Mouse (Mus musculus) MEL (cell line): ENCODE data around the gene Nans. TPM values are rescaled to one million over a fixed set of nuclear protein-coding genes. Genes with fewer than 3 reads are reported as not detected.

Experiments
- DNase-seq: peaks from one replicate; pipeline ENCODE4 v3.0.0; 2011; ENCODE audit warnings: low read depth, low spot score
- H3K27ac ChIP-seq: 2 replicates; pipeline ENCODE4 v1.5.1; 2012; ENCODE audit warnings: low read depth, mild to moderate bottlenecking, control low read depth, low read length, moderate library complexity; ENCODE audit not compliant: control insufficient read depth
- H3K27me3 ChIP-seq, 2 experiments: fragments of 150-350 bp in 1 of 2; sonication (generic) in 1 of 2; 2 replicates each; pipeline ENCODE4 v1.6.1; 2012; ENCODE audit warnings: low read length in 2 of 2, mild to moderate bottlenecking in 2 of 2, improper control_type of control experiment in 1 of 2, moderate library complexity in 1 of 2; ENCODE audit not compliant: insufficient read depth in 2 of 2, control insufficient read depth in 1 of 2
- H3K36me3 ChIP-seq, 2 experiments: 2 replicates each; pipeline ENCODE4 v1.6.1; 2012 to 2014; ENCODE audit warnings: low read length in 2 of 2, improper control_type of control experiment in 1 of 2, inconsistent platforms in 1 of 2, mild to moderate bottlenecking in 1 of 2; ENCODE audit not compliant: insufficient read depth in 2 of 2, control insufficient read depth in 1 of 2
- H3K4me1 ChIP-seq, 2 experiments: fragments of 150-350 bp in 1 of 2; sonication (generic) in 1 of 2; 2 replicates each; pipeline ENCODE4 v1.6.1; 2012; ENCODE audit warnings: low read length in 2 of 2, improper control_type of control experiment in 1 of 2, mild to moderate bottlenecking in 1 of 2; ENCODE audit not compliant: insufficient read depth in 2 of 2, control insufficient read depth in 1 of 2
- H3K4me3 ChIP-seq, 2 experiments: fragments of 150-350 bp in 1 of 2; sonication (generic) in 1 of 2; 2 replicates each; pipeline ENCODE4 v1.5.1; 2012; ENCODE audit warnings: low read depth in 2 of 2, low read length in 2 of 2, mild to moderate bottlenecking in 2 of 2, moderate library complexity in 2 of 2, control low read depth in 1 of 2, improper control_type of control experiment in 1 of 2; ENCODE audit not compliant: control insufficient read depth in 1 of 2, insufficient read depth in 1 of 2
- H3K79me2 ChIP-seq: 2 replicates; pipeline ENCODE4 v1.6.1; 2012; ENCODE audit warnings: mild to moderate bottlenecking, low read length, moderate library complexity; ENCODE audit not compliant: control insufficient read depth, poor library complexity, insufficient read depth
- H3K9ac ChIP-seq: 2 replicates; pipeline ENCODE4 v1.6.1; 2012; ENCODE audit warnings: low read depth, mild to moderate bottlenecking, control low read depth, low read length, moderate library complexity; ENCODE audit not compliant: control insufficient read depth, poor library complexity, severe bottlenecking
- H3K9me3 ChIP-seq: fragments of 150-350 bp; sonication (generic); replicated peaks from 2 replicates; pipeline ENCODE4 v1.6.1; 2012; ENCODE audit warnings: mild to moderate bottlenecking, low read length, improper control_type of control experiment, moderate library complexity; ENCODE audit not compliant: insufficient read depth
- BHLHE40 ChIP-seq: IDR thresholded peaks from 2 replicates; pipeline ENCODE4 v1.6.1; 2012; ENCODE audit warnings: low read depth, mild to moderate bottlenecking, inconsistent platforms, low read length, improper control_type of control experiment, borderline replicate concordance
- CTCF ChIP-seq, 3 experiments: IDR thresholded peaks in 2 of 3; conservative IDR thresholded peaks in 1 of 3; 2 replicates each; pipeline ENCODE4 v1.5.1; 2011 to 2012; ENCODE audit warnings: low read length in 3 of 3, low read depth in 2 of 3, mild to moderate bottlenecking in 2 of 3, improper control_type of control experiment in 1 of 3, inconsistent platforms in 1 of 3, mixed read lengths in 1 of 3, moderate library complexity in 1 of 3; ENCODE audit not compliant: control insufficient read depth in 1 of 3, insufficient read depth in 1 of 3, poor library complexity in 1 of 3, severe bottlenecking in 1 of 3
- ELF1 ChIP-seq: IDR thresholded peaks from 2 replicates; pipeline ENCODE4 v1.6.1; 2014; ENCODE audit warnings: low read depth, mild to moderate bottlenecking, inconsistent platforms, low read length, improper control_type of control experiment, moderate library complexity
- EP300 ChIP-seq, 2 experiments: IDR thresholded peaks; 2 replicates each; pipeline ENCODE4 v1.6.1; 2011; ENCODE audit warnings: improper control_type of control experiment in 2 of 2, low read length in 2 of 2, low read depth in 1 of 2, mild to moderate bottlenecking in 1 of 2
- ETS1 ChIP-seq: IDR thresholded peaks from 2 replicates; pipeline ENCODE4 v1.6.1; 2012; ENCODE audit warnings: low read depth, mild to moderate bottlenecking, inconsistent platforms, low read length, improper control_type of control experiment, moderate library complexity
- GATA1 ChIP-seq: IDR thresholded peaks from 2 replicates; pipeline ENCODE4 v1.6.1; 2011; ENCODE audit warnings: low read depth, low read length, improper control_type of control experiment
- HCFC1 ChIP-seq: IDR thresholded peaks from 2 replicates; pipeline ENCODE4 v1.6.1; 2012; ENCODE audit warnings: low read depth, mild to moderate bottlenecking, inconsistent platforms, low read length, improper control_type of control experiment, moderate library complexity
- JUND ChIP-seq: IDR thresholded peaks from 2 replicates; pipeline ENCODE4 v1.6.1; 2011; ENCODE audit warnings: low read depth, mild to moderate bottlenecking, improper control_type of control experiment, low read length
- MAX ChIP-seq: IDR thresholded peaks from 2 replicates; pipeline ENCODE4 v1.6.1; 2011; ENCODE audit warnings: low read length, improper control_type of control experiment
- MXI1 ChIP-seq: IDR thresholded peaks from 2 replicates; pipeline ENCODE4 v1.6.1; 2011; ENCODE audit warnings: mild to moderate bottlenecking, low read depth, low read length, improper control_type of control experiment
- MYC ChIP-seq: IDR thresholded peaks from 2 replicates; pipeline ENCODE4 v1.6.1; 2011; ENCODE audit warnings: low read depth, mild to moderate bottlenecking, low read length, improper control_type of control experiment, moderate library complexity
- NRF1 ChIP-seq: IDR thresholded peaks from 2 replicates; pipeline ENCODE4 v1.6.1; 2014; ENCODE audit warnings: low read depth, mild to moderate bottlenecking, inconsistent platforms, low read length, improper control_type of control experiment, moderate library complexity; ENCODE audit not compliant: poor library complexity, insufficient read depth, severe bottlenecking
- POLR2A ChIP-seq, 2 experiments: IDR thresholded peaks; 2 replicates each; pipeline ENCODE4 v1.6.1; 2011 to 2012; ENCODE audit warnings: low read length in 2 of 2, mild to moderate bottlenecking in 2 of 2, control low read depth in 1 of 2, improper control_type of control experiment in 1 of 2, low read depth in 1 of 2, moderate library complexity in 1 of 2; ENCODE audit not compliant: control insufficient read depth in 1 of 2, insufficient read depth in 1 of 2, poor library complexity in 1 of 2
- POLR2AphosphoS2 ChIP-seq: IDR thresholded peaks from 2 replicates; pipeline ENCODE4 v1.6.1; 2011; ENCODE audit warnings: low read length, improper control_type of control experiment
- SIN3A ChIP-seq: IDR thresholded peaks from 2 replicates; pipeline ENCODE4 v1.6.1; 2012; ENCODE audit warnings: low read length, improper control_type of control experiment, inconsistent platforms
- SMC3 ChIP-seq: IDR thresholded peaks from 2 replicates; pipeline ENCODE4 v1.6.1; 2011; ENCODE audit warnings: low read depth, low read length, improper control_type of control experiment
- TAL1 ChIP-seq: IDR thresholded peaks from 2 replicates; pipeline ENCODE4 v1.6.1; 2012; ENCODE audit warnings: mild to moderate bottlenecking, inconsistent platforms, low read length, moderate library complexity, mixed read lengths
- TBP ChIP-seq: IDR thresholded peaks from 2 replicates; pipeline ENCODE4 v1.8.0; 2011; ENCODE audit warnings: low read depth, low read length, improper control_type of control experiment
- TCF12 ChIP-seq: IDR thresholded peaks from 2 replicates; pipeline ENCODE4 v1.6.1; 2014; ENCODE audit warnings: low read depth, mild to moderate bottlenecking, inconsistent platforms, low read length, improper control_type of control experiment, moderate library complexity
- USF1 ChIP-seq: IDR thresholded peaks from 2 replicates; pipeline ENCODE4 v1.6.1; 2014; ENCODE audit warnings: low read depth, mild to moderate bottlenecking, inconsistent platforms, low read length, improper control_type of control experiment, moderate library complexity
- USF2 ChIP-seq, 2 experiments: IDR thresholded peaks; 2 replicates each; pipeline ENCODE4 v1.6.1; 2011 to 2012; ENCODE audit warnings: improper control_type of control experiment in 2 of 2, low read length in 2 of 2, borderline replicate concordance in 1 of 2, inconsistent platforms in 1 of 2, low read depth in 1 of 2, mild to moderate bottlenecking in 1 of 2; ENCODE audit not compliant: insufficient read depth in 1 of 2
- ZNF384 ChIP-seq: IDR thresholded peaks from 2 replicates; pipeline ENCODE4 v1.6.1; 2012; ENCODE audit warnings: low read depth, mild to moderate bottlenecking, inconsistent platforms, low read length, improper control_type of control experiment
- polyA plus RNA-seq, 2 experiments: library from polyadenylated mRNA; stranded (reverse) in 1 of 2; unstranded in 1 of 2; fragments of >175 nt in 1 of 2; fragments of >200 nt in 1 of 2; gene quantifications; 2 replicates each; pipeline versions ENCODE4 v1.2.1 to v1.2.4; 2012; ENCODE audit warnings: low replicate concordance in 2 of 2, low read depth in 1 of 2; ENCODE audit not compliant: insufficient read length in 2 of 2, insufficient read depth in 1 of 2, missing spikeins in 1 of 2
- total RNA-seq: library from RNA; depleted of rRNA; stranded (reverse); fragments of 300-350 nt; gene quantifications from 2 replicates; pipeline ENCODE4 v1.2.3, GENCODE M21; 2012

The Nans gene
- total and polyA plus RNA-seq, 3 experiments = 136 to 246 (median 182) TPM

GRCm38 (mm10) chr4:46502606-46503502, 13.8 kb downstream of the Nans start:
- Histone ChIP-seq H3K36me3 (peaks cover 2 to 7% of the 10 kb centered on the region in 2 experiments), H3K79me2 (no peaks in the 10 kb centered on the region; the same call in 1 of the 2 replicates), H3K27me3 (no peaks in the 10 kb centered on the region), H3K4me3 (no peak overlapping the region), H3K9me3 (no peaks in the 10 kb centered on the region), H3K4me1 (peaks cover 6 to 14% of the 10 kb centered on the region in 2 experiments), H3K27ac (no peak overlapping the region)
- no peak for DNase-seq
- TF ChIP-seq POLR2A (IDR thresholded peaks at IDR 0.05; ENCODE audit: control insufficient read depth in 1 of 2, insufficient read depth in 1 of 2, low read depth in 1 of 2, low read length in 2 of 2, poor library complexity in 1 of 2) = no peak
- no peak for TF ChIP-seq HCFC1
- TF ChIP-seq EP300 (IDR thresholded peaks at IDR 0.05; ENCODE audit: low read depth in 1 of 2, low read length in 2 of 2) = no peak
- peak; percentile 41; the same call in 1 of the 2 replicates for TF ChIP-seq GATA1
- TF ChIP-seq, all 39 proteins: peak for 1
- no peak overlapping the region for H3K9ac ChIP-seq

- Histone ChIP-seq H3K4me3 (no peak overlapping the region), H3K9ac (no peak overlapping the region), H3K27me3 (no peaks in the 10 kb centered on the region), H3K4me1 (peaks cover 6 to 14% of the 10 kb centered on the region in 2 experiments), H3K9me3 (no peaks in the 10 kb centered on the region), H3K27ac (peak overlapping the region; percentile 24; the same call in 1 of the 2 replicates), H3K36me3 (peaks cover 2 to 9% of the 10 kb centered on the region in 2 experiments)
- peak; percentile 75 for DNase-seq
- TF ChIP-seq USF1 (peak; percentile 93), TAL1 (peak; percentile 46), MAX (peak; percentile 96), TBP (no peak), MYC (peak; percentile 93), BHLHE40 (peak; percentile 76; the same call in 1 of the 2 replicates), MXI1 (peak; percentile 98), POLR2AphosphoS2 (no peak), TCF12 (0 out of 2 replicates have a peak, but pooled peaks have one; percentile 4), USF2 (IDR thresholded peaks at IDR 0.05; ENCODE audit: borderline replicate concordance in 1 of 2, insufficient read depth in 1 of 2, low read depth in 1 of 2, low read length in 2 of 2) (peak; percentile 31 to 76; a peak in 3 of 4 replicates), CTCF (IDR thresholded peaks at IDR 0.05 in 2 of 3, conservative IDR thresholded peaks at IDR 0.05 in 1 of 3; ENCODE audit: control insufficient read depth in 1 of 3, insufficient read depth in 1 of 3, low read depth in 2 of 3, low read length in 3 of 3, poor library complexity in 1 of 3, severe bottlenecking in 1 of 3) (no peak), JUND (no peak), GATA1 (peak; percentile 62), ETS1 (peak; percentile 71), NRF1 (no peak), ELF1 (no peak), SMC3 (no peak), SIN3A (peak; percentile 85), ZNF384 (peak; percentile 37; the same call in 1 of the 2 replicates)
- TF ChIP-seq, all 39 proteins: peak for 12
- H3K79me2 ChIP-seq = no peaks in the 10 kb centered on the region; the same call in 1 of the 2 replicates
Measured at GRCm38 (mm10) chr4:46503881-46504280, 14.8 kb downstream of the Nans start.
